ENCODE assay signal across 28 mouse cellular contexts in genomic region chr15:96153489-96153888, GRCm38 (mm10).
"Had no signal": no experiment of that assay in that cellular context is flagged by ENCODE, and none has a peak within 500 bp of the region (broad histone marks: within the 10 kb centered on the region; RNA-seq: fewer than 3 reads in every experiment).

No protein-coding gene starts in this region.

- H3K27me3 ChIP-seq: embryonic facial prominence, embryonic 12.5 days; embryonic facial prominence, embryonic 13.5 days; embryonic facial prominence, embryonic 15.5 days; forebrain, embryonic 12.5 days; forebrain, embryonic 13.5 days; forebrain, embryonic 15.5 days had no signal

- H3K9me3 ChIP-seq: embryonic facial prominence, embryonic 10.5 days; embryonic facial prominence, embryonic 13.5 days; embryonic facial prominence, embryonic 15.5 days; forebrain, embryonic 10.5 days; forebrain, embryonic 12.5 days; forebrain, embryonic 13.5 days; forebrain, embryonic 15.5 days had no signal

- H3K27ac ChIP-seq: embryonic facial prominence, embryonic 10.5 days; embryonic facial prominence, embryonic 12.5 days; embryonic facial prominence, embryonic 13.5 days; embryonic facial prominence, embryonic 15.5 days; forebrain, embryonic 10.5 days; forebrain, embryonic 12.5 days; forebrain, embryonic 13.5 days; forebrain, embryonic 15.5 days; gastrocnemius, adult 2 months; heart, adult 2 months had no signal

- H3K4me2 ChIP-seq: embryonic facial prominence, embryonic 12.5 days; embryonic facial prominence, embryonic 13.5 days; embryonic facial prominence, embryonic 15.5 days; forebrain, embryonic 12.5 days; forebrain, embryonic 13.5 days; forebrain, embryonic 15.5 days had no signal

- H3K4me3 ChIP-seq: embryonic facial prominence, embryonic 10.5 days; embryonic facial prominence, embryonic 12.5 days; embryonic facial prominence, embryonic 13.5 days; embryonic facial prominence, embryonic 15.5 days; erythroblast, embryonic 14.5 days; forebrain, embryonic 10.5 days; forebrain, embryonic 12.5 days; forebrain, embryonic 13.5 days; forebrain, embryonic 15.5 days; gastrocnemius, adult 2 months; heart, adult 2 months had no signal

- H3K36me3 ChIP-seq: embryonic facial prominence, embryonic 10.5 days; embryonic facial prominence, embryonic 12.5 days; embryonic facial prominence, embryonic 13.5 days; embryonic facial prominence, embryonic 15.5 days; forebrain, embryonic 10.5 days; forebrain, embryonic 12.5 days; forebrain, embryonic 15.5 days had no signal

- ATAC-seq: forebrain, embryonic 13.5 days; forebrain, embryonic 14.5 days; forebrain, embryonic 15.5 days; forebrain, embryonic 16.5 days; forebrain, postnatal 0 days had no signal

- H3K9ac ChIP-seq: embryonic facial prominence, embryonic 12.5 days; embryonic facial prominence, embryonic 13.5 days; embryonic facial prominence, embryonic 15.5 days; forebrain, embryonic 12.5 days; forebrain, embryonic 13.5 days; forebrain, embryonic 15.5 days; forebrain, postnatal 0 days had no signal

- DNase-seq: cerebellum, adult 2 months; cerebellum, adult 8-10 months; cerebellum, adult 9-10 months; cerebellum, adult 9-11 months; cerebellum, postnatal 10 days; cerebellum, postnatal 14 days; cerebellum, postnatal 25 days; cerebellum, postnatal 36 days; embryo, embryonic 11 days; forebrain, postnatal 0 days; gastrocnemius, adult 2 months; gastrocnemius, postnatal 10 days; gastrocnemius, postnatal 14 days; gastrocnemius, postnatal 25 days; gastrocnemius, postnatal 36 days; heart, adult 18-20 months; heart, adult 2 months had no signal

- H3K4me1 ChIP-seq: embryonic facial prominence, embryonic 12.5 days; forebrain, embryonic 10.5 days; forebrain, embryonic 12.5 days; forebrain, embryonic 13.5 days; forebrain, embryonic 15.5 days had no signal
